Mouse (Mus musculus) lung, postnatal 0 days (tissue): ENCODE measurements at regions not wholly inside any gene's neighbourhood (a gene's known extent, or its start where the extent isn't known, plus 50 kb on each side); places are given as distances from the start of the nearest gene placed in this dataset.

ENCODE experiments used
- CTCF ChIP-seq: IDR thresholded peaks from 2 replicates; pipeline ENCODE4 v1.5.1; 2016; ENCODE audit warnings: antibody characterized with exemption, mild to moderate bottlenecking
- EP300 ChIP-seq: IDR thresholded peaks from 2 replicates; pipeline ENCODE4 v1.6.1; 2016; ENCODE audit warnings: antibody characterized with exemption, mild to moderate bottlenecking, control low read depth

DNA sequence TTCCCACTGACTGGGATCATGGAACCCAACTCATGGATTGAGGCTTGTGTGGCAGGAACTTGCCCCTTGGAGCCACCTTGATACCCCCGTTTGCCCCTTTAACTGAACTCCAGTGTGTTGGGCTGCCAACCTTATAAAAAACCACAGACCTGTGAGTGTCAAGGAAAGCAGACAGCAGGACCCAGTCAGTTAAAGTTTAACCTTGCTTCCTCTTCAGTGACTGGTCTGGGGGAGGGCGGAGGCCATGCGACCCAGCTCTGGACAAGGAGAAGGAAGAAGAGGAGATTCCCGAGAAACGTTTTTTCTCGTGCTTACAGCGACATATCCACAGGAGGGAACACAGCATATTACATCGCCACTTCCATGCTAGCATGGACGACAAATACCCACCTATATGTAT, 281.9 kb upstream of the Zfp64 start:
- TF ChIP-seq CTCF, result no peak
- no peak for TF ChIP-seq EP300
